Mouse (Mus musculus): Measurements from ENCODE around the gene Il12a. TPM values are rescaled to one million over a fixed set of nuclear protein-coding genes. Genes with fewer than 3 reads are reported as not detected.

The Il12a gene
- total and polyA plus RNA-seq, 2 experiments: not detected

DNA sequence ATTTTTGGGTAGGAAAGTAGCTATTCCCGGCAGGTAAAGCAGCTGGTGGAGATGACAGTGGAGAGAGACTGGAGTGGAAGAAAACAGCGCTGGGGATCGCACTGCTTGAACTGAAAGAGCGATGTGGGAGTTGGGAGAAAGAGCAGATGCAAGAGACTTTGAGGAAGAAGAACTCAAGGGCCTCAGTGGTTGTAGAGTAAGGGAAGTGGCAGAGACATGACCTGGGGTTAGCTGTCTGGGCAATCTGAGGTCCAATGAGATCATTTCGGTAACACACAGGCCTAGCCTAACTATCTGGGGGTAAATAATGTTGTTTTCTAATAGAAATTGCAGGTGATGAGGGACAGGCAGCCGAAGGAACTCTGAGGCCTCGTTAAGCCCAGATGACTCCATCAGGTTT lies 24.1 kb upstream of the Il12a start:
- Histone ChIP-seq H3K4me1 (ENCODE audit: control insufficient read depth, insufficient read depth, low read length) (no peaks in the 10 kb centered on the region), H3K27ac (replicated peaks; ENCODE audit: insufficient read depth, low read depth, low read length) (no peak overlapping the region), H3K27me3 (ENCODE audit: control insufficient read depth, insufficient read depth, low read length) (no peaks in the 10 kb centered on the region), H3K4me3 (ENCODE audit: insufficient read depth, low read depth, low read length) (no peak overlapping the region), H3K36me3 (ENCODE audit: control insufficient read depth, insufficient read depth, low read length) (no peaks in the 10 kb centered on the region), H3K79me2 (ENCODE audit: control insufficient read depth, insufficient read depth, low read length) (no peaks in the 10 kb centered on the region), H3K9ac (ENCODE audit: low read depth, low read length) (no peak overlapping the region)
- DNase-seq (ENCODE audit: extremely low read depth, low read depth, low spot score): peak; percentile 4
- 84% methylated on average over 7 of the region's 7 CpGs for WGBS
- TF ChIP-seq POLR2A (IDR thresholded peaks at IDR 0.05; ENCODE audit: extremely low read depth, insufficient read depth, low read length): no peak
- no peak for TF ChIP-seq CTCF (IDR thresholded peaks at IDR 0.05; ENCODE audit: low read depth, low read length)

DNA sequence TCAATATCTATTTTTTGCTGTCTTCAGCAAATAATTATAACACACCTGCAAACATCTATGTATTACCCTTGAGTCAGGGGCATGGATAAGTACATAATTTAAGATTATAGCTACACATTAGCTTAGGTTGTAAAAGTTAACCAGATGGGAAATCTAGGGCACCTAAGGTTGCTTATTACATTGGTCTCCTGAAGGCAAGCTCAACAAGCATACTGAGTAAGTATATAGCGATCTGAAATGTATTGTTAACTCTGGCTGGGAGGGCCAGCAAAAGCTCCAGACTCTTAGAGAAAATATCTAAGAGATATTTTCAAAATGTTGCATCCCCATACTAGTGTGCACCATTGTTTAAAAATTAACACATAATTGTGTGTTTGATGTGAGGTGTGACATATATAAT lies 22.6 kb upstream of the Il12a start:
- Histone ChIP-seq H3K36me3 (ENCODE audit: control insufficient read depth, insufficient read depth, low read length) (no peaks in the 10 kb centered on the region), H3K79me2 (ENCODE audit: control insufficient read depth, insufficient read depth, low read length) (no peaks in the 10 kb centered on the region), H3K27me3 (ENCODE audit: control insufficient read depth, insufficient read depth, low read length) (no peaks in the 10 kb centered on the region), H3K9ac (ENCODE audit: low read depth, low read length) (no peak overlapping the region), H3K27ac (replicated peaks; ENCODE audit: insufficient read depth, low read depth, low read length) (no peak overlapping the region), H3K4me3 (ENCODE audit: insufficient read depth, low read depth, low read length) (no peak overlapping the region), H3K4me1 (ENCODE audit: control insufficient read depth, insufficient read depth, low read length) (no peaks in the 10 kb centered on the region)
- TF ChIP-seq POLR2A (IDR thresholded peaks at IDR 0.05; ENCODE audit: extremely low read depth, insufficient read depth, low read length) (no peak), CTCF (IDR thresholded peaks at IDR 0.05; ENCODE audit: low read depth, low read length) (no peak)
- 95% methylated on average over 1 of the region's 1 CpGs for WGBS
- DNase-seq (ENCODE audit: extremely low read depth, low read depth, low spot score): no peak

DNA sequence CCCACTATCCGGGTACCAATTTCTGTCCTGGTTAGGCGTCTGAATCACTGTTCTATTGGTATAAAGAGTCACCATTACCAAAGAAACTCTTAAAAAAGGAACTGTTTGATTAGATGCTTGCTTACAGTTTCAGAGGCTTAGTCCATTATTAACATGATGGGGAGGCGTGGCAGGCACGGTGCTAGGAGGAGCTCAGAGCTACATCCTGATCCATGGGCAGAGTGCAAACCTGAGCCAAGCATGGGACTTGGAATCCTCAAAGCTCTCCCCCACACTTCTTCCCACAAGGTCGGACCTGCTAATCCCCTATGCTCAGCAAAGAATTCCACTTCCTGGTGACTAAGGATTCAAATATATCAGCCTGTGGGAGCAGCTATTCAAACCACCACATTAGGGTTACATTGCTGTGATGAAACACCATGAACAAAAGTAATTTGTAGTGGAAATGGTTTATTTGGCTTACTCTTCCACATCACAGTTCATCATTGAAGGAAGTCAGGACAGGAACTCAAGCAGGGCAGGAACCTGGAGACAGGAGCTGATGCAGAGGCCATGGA lies 20.9 kb upstream of the Il12a start:
- 78% methylated on average over 5 of the region's 5 CpGs for WGBS
- Histone ChIP-seq H3K4me3 (ENCODE audit: insufficient read depth, low read depth, low read length) (no peak overlapping the region), H3K79me2 (ENCODE audit: control insufficient read depth, insufficient read depth, low read length) (no peaks in the 10 kb centered on the region), H3K4me1 (ENCODE audit: control insufficient read depth, insufficient read depth, low read length) (no peaks in the 10 kb centered on the region), H3K9ac (ENCODE audit: low read depth, low read length) (no peak overlapping the region), H3K27ac (replicated peaks; ENCODE audit: insufficient read depth, low read depth, low read length) (no peak overlapping the region), H3K36me3 (ENCODE audit: control insufficient read depth, insufficient read depth, low read length) (no peaks in the 10 kb centered on the region), H3K27me3 (ENCODE audit: control insufficient read depth, insufficient read depth, low read length) (no peaks in the 10 kb centered on the region)
- TF ChIP-seq CTCF (IDR thresholded peaks at IDR 0.05; ENCODE audit: low read depth, low read length) (no peak), POLR2A (IDR thresholded peaks at IDR 0.05; ENCODE audit: extremely low read depth, insufficient read depth, low read length) (no peak)
- DNase-seq (ENCODE audit: extremely low read depth, low read depth, low spot score): no peak

DNA sequence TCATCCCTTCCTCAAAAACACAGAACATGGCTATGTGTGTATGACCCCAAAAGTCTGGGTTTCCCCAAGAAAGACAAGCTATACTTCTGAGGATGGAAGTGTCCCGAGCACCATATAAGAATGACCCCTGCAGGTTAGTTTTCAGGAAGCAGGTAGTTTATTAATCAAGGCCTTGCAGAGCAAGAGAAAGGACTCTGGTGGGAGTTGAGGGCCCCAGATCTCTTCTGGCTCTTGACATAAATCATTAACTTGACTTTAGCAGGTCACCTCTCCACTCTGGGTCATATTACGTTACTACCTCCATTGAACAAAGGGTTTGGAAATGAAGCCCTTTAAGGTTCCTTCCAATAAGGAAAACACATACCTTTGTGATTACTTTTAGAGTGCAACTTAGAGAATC lies 15.7 kb upstream of the Il12a start:
- 86% methylated on average over 2 of the region's 2 CpGs for WGBS
- TF ChIP-seq POLR2A (IDR thresholded peaks at IDR 0.05; ENCODE audit: extremely low read depth, insufficient read depth, low read length) (no peak), CTCF (IDR thresholded peaks at IDR 0.05; ENCODE audit: low read depth, low read length) (no peak)
- H3K36me3 ChIP-seq (ENCODE audit: control insufficient read depth, insufficient read depth, low read length): no peaks in the 10 kb centered on the region

DNA sequence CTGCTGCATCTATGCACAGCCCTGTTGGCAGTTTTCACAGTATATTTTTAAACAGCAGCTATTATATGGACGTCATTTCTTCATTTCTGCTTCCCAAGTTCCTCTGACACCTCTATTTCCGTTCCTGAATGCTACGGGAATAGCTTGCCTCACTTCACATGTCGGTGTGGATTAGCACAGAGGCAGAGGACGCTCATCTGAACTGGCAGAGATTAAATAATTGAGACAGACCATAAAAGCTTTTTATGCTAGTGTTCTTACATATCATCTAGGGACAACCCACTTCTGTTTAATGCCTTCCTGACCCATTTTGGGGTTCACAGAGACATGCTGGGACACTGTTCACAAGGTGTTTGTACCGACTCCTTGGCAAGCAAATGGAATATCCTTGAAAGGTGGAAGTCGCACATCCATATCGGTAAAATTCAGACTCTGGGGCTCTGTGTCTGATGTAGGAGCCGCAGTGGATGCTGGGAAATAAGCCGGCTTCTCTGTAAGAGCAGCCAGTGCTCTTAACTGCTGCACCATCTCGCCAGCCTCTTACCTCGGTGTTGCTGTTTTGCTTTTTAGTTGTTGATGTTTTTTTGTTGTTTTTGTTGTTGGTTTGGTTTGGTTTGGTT lies 15.1 kb upstream of the Il12a start:
- Histone ChIP-seq H3K4me1 (ENCODE audit: control insufficient read depth, insufficient read depth, low read length) (no peaks in the 10 kb centered on the region; the same call in 1 of the 2 replicates), H3K9ac (ENCODE audit: low read depth, low read length) (no peak overlapping the region), H3K4me3 (ENCODE audit: insufficient read depth, low read depth, low read length) (no peak overlapping the region), H3K27ac (replicated peaks; ENCODE audit: insufficient read depth, low read depth, low read length) (no peak overlapping the region), H3K36me3 (ENCODE audit: control insufficient read depth, insufficient read depth, low read length) (no peaks in the 10 kb centered on the region), H3K79me2 (ENCODE audit: control insufficient read depth, insufficient read depth, low read length) (no peaks in the 10 kb centered on the region), H3K27me3 (ENCODE audit: control insufficient read depth, insufficient read depth, low read length) (no peaks in the 10 kb centered on the region)
- WGBS: 94% methylated on average over 12 of the region's 12 CpGs
- TF ChIP-seq CTCF (IDR thresholded peaks at IDR 0.05; ENCODE audit: low read depth, low read length) (no peak), POLR2A (IDR thresholded peaks at IDR 0.05; ENCODE audit: extremely low read depth, insufficient read depth, low read length) (no peak)
- DNase-seq (ENCODE audit: extremely low read depth, low read depth, low spot score): no peak

More for the DNA sequence above, 15.7 kb upstream of the Il12a start:
- Histone ChIP-seq H3K79me2 (ENCODE audit: control insufficient read depth, insufficient read depth, low read length) (no peaks in the 10 kb centered on the region), H3K27me3 (ENCODE audit: control insufficient read depth, insufficient read depth, low read length) (no peaks in the 10 kb centered on the region), H3K4me3 (ENCODE audit: insufficient read depth, low read depth, low read length) (no peak overlapping the region), H3K9ac (ENCODE audit: low read depth, low read length) (no peak overlapping the region), H3K4me1 (ENCODE audit: control insufficient read depth, insufficient read depth, low read length) (no peaks in the 10 kb centered on the region; the same call in 1 of the 2 replicates), H3K27ac (replicated peaks; ENCODE audit: insufficient read depth, low read depth, low read length) (no peak overlapping the region)
- DNase-seq (ENCODE audit: extremely low read depth, low read depth, low spot score): no peak

DNA sequence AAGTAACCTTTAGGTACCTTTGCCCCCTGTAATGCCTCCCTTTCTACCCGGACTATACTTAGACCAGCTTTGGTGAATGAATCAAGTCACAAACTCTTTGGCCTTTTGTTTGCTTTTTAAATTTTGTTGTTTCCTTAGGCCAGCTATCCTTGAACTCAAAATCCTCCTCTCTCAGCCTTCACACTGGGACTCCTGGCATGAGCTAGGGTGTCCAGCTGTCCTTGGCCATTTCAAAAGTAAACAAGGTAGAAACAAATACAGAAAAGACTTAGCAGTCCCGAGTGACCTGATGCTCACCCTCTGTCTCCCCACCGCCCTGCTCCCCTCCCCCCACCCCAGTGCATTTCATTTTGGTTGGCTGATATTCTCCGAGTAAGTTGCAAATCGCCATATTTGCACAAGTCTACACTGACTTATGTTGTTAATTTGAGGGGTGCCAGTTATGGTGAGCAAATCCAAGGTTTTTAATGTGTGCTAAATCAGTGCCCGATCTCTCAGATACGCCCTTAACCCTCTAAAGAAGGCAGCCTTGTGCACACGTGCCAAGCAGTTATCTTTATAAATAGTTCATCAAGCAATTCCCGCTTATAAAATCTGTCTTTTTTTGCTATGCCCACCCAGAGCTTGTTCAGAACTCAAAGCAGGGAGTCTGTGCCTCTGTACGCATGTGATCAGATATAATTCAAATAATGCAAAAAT lies 14.3 kb upstream of the Il12a start:
- 66% methylated on average over 10 of the region's 10 CpGs for WGBS
- Histone ChIP-seq H3K27ac (replicated peaks; ENCODE audit: insufficient read depth, low read depth, low read length) (no peak overlapping the region), H3K36me3 (ENCODE audit: control insufficient read depth, insufficient read depth, low read length) (no peaks in the 10 kb centered on the region), H3K79me2 (ENCODE audit: control insufficient read depth, insufficient read depth, low read length) (no peaks in the 10 kb centered on the region), H3K4me3 (ENCODE audit: insufficient read depth, low read depth, low read length) (no peak overlapping the region), H3K9ac (ENCODE audit: low read depth, low read length) (no peak overlapping the region), H3K4me1 (ENCODE audit: control insufficient read depth, insufficient read depth, low read length) (no peaks in the 10 kb centered on the region; the same call in 1 of the 2 replicates), H3K27me3 (ENCODE audit: control insufficient read depth, insufficient read depth, low read length) (no peaks in the 10 kb centered on the region)
- no peak for DNase-seq (ENCODE audit: extremely low read depth, low read depth, low spot score)
- TF ChIP-seq CTCF (IDR thresholded peaks at IDR 0.05; ENCODE audit: low read depth, low read length) (no peak), POLR2A (IDR thresholded peaks at IDR 0.05; ENCODE audit: extremely low read depth, insufficient read depth, low read length) (no peak)

Measured in liver, adult 2 months (tissue).